Mouse (Mus musculus) G1E (cell line): Measurements from ENCODE around the gene Trim25.

ENCODE experiments used
- CTCF ChIP-seq: IDR thresholded peaks from 2 replicates; pipeline ENCODE4 v1.5.1; 2012; ENCODE audit warnings: low read depth, low read length, inconsistent platforms, mixed read lengths
- GATA1 ChIP-seq: IDR thresholded peaks from 2 replicates; pipeline ENCODE4 v1.6.1; 2012; ENCODE audit warnings: borderline replicate concordance, low read length, inconsistent platforms, mixed read lengths

DNA sequence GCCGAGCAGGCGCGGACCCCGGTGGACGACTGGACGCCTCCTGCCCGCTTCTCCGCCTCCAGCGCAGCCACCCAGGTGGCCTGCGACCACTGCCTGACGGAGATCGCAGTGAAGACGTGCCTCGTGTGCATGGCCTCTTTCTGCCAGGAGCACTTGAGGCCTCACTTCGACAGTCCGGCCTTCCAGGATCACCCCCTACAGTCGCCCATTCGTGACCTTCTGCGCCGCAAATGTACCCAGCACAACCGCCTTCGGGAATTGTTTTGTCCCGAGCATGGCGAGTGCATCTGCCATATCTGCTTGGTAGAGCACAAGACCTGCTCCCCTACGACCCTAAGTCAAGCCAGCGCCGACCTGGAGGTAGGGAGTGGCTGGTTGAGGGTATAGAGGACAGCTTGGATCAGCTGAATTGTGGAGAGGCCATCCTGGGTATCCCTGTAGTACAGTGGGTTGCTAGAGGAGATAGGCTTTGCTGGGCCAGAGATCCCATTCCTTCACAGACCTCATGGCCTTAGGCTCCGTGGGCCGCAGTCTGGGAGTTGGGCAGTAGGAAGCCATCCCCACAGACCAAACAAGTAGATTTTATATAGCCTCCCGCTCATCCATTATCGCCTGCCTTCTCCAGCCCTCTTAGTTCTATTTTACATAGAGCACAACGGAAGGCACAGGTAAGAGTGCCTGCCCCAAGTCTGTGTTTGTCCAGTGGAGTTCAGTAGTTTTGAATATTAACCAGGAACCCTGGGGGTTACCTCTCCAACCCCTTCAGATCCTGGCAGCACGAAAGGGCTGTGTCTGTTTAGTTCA, 749 bp downstream of the Trim25 start:
- TF ChIP-seq CTCF (no peak), GATA1 (no peak)
